Mouse (Mus musculus) kidney, postnatal 0 days (tissue): ENCODE measurements around the gene Wee2. TPM values are rescaled to one million over a fixed set of nuclear protein-coding genes. Genes with fewer than 3 reads are reported as not detected.

ENCODE experiments used
- ATAC-seq: fragments of 200-750 bp; cut with Nextera tagmentation; replicated peaks from 2 replicates; pipeline ENCODE4 v1.8.0; 2017; ENCODE audit warnings: low read depth, moderate number of reproducible peaks, moderate TSS enrichment, moderate library complexity; ENCODE audit not compliant: low FRiP score
- DNase-seq: peaks from one replicate; pipeline ENCODE4 v3.0.0-alpha.2; 2016; ENCODE audit warnings: low spot score
- H3K27ac ChIP-seq: fragments of 300-500 bp; sonication (generic); 2 replicates; pipeline ENCODE4 v1.5.1; 2014; ENCODE audit warnings: mild to moderate bottlenecking
- H3K27me3 ChIP-seq: fragments of 300-500 bp; sonication (generic); 2 replicates; pipeline ENCODE4 v1.6.1; 2014; ENCODE audit warnings: low read length, mixed read lengths; ENCODE audit not compliant: insufficient read depth
- H3K36me3 ChIP-seq: fragments of 300-500 bp; sonication (generic); 2 replicates; pipeline ENCODE4 v1.6.1; 2014; ENCODE audit warnings: low read length, mixed read lengths; ENCODE audit not compliant: insufficient read depth
- H3K4me1 ChIP-seq: fragments of 300-500 bp; sonication (generic); replicated peaks from 2 replicates; pipeline ENCODE4 v1.6.1; 2014; ENCODE audit warnings: antibody characterized with exemption, low read length, mixed read lengths; ENCODE audit not compliant: insufficient read depth
- H3K4me2 ChIP-seq: fragments of 300-500 bp; sonication (generic); 2 replicates; pipeline ENCODE4 v1.6.1; 2014; ENCODE audit warnings: mild to moderate bottlenecking, low read length, moderate library complexity, mixed read lengths
- H3K4me3 ChIP-seq: fragments of 300-500 bp; sonication (generic); replicated peaks from 2 replicates; pipeline ENCODE4 v1.5.1; 2014; ENCODE audit warnings: low read depth, low read length
- H3K9ac ChIP-seq: fragments of 300-500 bp; sonication (generic); 2 replicates; pipeline ENCODE4 v1.6.1; 2014; ENCODE audit warnings: low read depth, low read length
- H3K9me3 ChIP-seq: fragments of 300-500 bp; sonication (generic); replicated peaks from 2 replicates; pipeline ENCODE4 v1.6.1; 2016; ENCODE audit warnings: low read length, inconsistent platforms, mixed read lengths
- CTCF ChIP-seq: IDR thresholded peaks from 2 replicates; pipeline ENCODE4 v1.5.1; 2016; ENCODE audit warnings: antibody characterized with exemption, low read depth, mild to moderate bottlenecking, moderate library complexity
- WGBS: fragments of 180-500 bp; shearing (Covaris S2); extraction: QIAGEN DNeasy Blood & Tissue Kit; methylation state at CpG from one replicate; pipeline ENCODE4 v1.1.7; 2014; 5-methylcytosine and 5-hydroxymethylcytosine counted together
- polyA plus RNA-seq: library from polyadenylated mRNA; unstranded; fragments of >200 nt; fragmentation: Nextera tagmentation; extraction: Ambion mirVana; gene quantifications from 2 replicates; pipeline ENCODE4 v1.2.1, GENCODE M21; 2015

Gene Wee2
- polyA plus RNA-seq, 1 experiment from 2014 or later, result 0.04 TPM

DNA sequence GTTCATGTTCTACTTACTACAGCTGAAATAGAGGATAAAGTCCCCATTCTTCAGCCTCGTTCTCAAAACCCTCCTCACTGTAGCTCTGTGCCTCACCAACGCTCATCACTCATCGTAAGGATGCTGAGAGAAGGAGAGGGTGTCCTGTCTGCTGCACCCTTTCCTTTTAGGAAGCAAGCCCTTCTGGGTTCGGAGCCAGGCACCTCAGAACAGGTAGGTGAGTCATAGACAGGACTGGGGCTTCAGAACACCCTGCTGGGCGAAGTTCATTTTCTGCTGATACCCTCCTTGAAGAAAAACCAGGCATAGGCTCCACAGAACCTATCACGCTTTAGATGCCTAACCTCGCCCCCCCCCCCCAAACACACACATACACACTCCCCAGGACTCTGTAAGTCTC lies 11.4 kb upstream of the Wee2 start:
- WGBS, result 85% methylated on average over 7 of the region's 7 CpGs
- no peaks in the 10 kb centered on the region for H3K36me3 ChIP-seq
- no peak for DNase-seq
- H3K4me3 ChIP-seq, result no peak overlapping the region
- no peaks in the 10 kb centered on the region for H3K4me1 ChIP-seq
- TF ChIP-seq CTCF, result no peak
- no peaks in the 10 kb centered on the region for H3K27me3 ChIP-seq
- no peak overlapping the region for H3K4me2 ChIP-seq
- no peak overlapping the region for H3K27ac ChIP-seq
- H3K9ac ChIP-seq, result no peak overlapping the region
- no peaks in the 10 kb centered on the region for H3K9me3 ChIP-seq
- no peak for ATAC-seq

DNA sequence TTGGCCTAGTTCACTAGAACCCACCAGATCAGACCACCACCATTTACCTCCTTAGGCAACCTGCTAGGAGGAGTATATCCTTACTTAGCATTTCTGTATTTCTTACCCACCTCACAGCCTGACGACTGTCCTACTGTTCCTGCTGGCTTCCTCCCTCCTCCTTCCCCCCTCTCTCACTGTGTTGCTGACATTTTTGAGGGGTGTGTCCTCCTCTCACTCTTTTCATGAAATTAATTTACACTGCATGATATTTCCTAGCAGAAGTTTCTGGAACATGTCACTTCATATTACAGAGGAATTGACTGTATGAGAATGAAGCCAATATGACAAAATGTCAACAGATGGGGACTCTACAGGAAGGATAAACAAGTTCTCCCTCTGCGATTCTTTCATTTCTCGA lies 10.2 kb upstream of the Wee2 start:
- no peak for TF ChIP-seq CTCF
- Histone ChIP-seq H3K27ac (no peak overlapping the region), H3K4me2 (no peak overlapping the region), H3K9me3 (no peaks in the 10 kb centered on the region), H3K36me3 (no peaks in the 10 kb centered on the region), H3K27me3 (no peaks in the 10 kb centered on the region), H3K4me3 (no peak overlapping the region), H3K9ac (no peak overlapping the region), H3K4me1 (no peaks in the 10 kb centered on the region)
- ATAC-seq, result no peak
- WGBS, result 69% methylated on average over 3 of the region's 3 CpGs
- DNase-seq, result no peak

DNA sequence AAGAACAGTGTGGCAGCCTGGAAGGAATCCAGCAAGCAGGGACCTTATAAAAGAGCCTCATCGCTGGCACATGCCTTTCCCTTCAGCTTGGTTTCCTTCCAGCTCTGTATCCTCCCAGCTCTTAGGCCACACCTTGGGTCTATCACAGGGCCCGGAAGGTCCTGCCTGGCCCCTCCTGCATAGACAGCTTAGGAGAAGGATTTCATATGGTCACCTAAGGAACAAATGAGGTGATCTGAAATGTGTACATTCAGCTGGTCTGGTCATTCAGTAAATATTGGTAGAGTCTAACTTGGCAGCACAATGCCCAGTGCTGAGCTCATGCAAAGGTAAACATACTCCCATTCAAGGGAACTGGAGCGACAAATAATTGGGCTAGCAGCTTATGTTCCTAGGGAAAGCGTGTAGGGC lies 9.4 kb upstream of the Wee2 start:
- Histone ChIP-seq H3K4me1 (0 out of 2 replicates have a peak, but pooled peaks cover under 1% of the 10 kb centered on the region), H3K4me2 (no peak overlapping the region), H3K9me3 (no peaks in the 10 kb centered on the region), H3K36me3 (no peaks in the 10 kb centered on the region), H3K27ac (no peak overlapping the region), H3K4me3 (no peak overlapping the region), H3K9ac (no peak overlapping the region), H3K27me3 (no peaks in the 10 kb centered on the region)
- no peak for TF ChIP-seq CTCF
- 65% methylated on average over 4 of the region's 4 CpGs for WGBS
- ATAC-seq, result 0 out of 2 replicates have a peak, but pooled peaks have one; percentile 27
- no peak for DNase-seq

DNA sequence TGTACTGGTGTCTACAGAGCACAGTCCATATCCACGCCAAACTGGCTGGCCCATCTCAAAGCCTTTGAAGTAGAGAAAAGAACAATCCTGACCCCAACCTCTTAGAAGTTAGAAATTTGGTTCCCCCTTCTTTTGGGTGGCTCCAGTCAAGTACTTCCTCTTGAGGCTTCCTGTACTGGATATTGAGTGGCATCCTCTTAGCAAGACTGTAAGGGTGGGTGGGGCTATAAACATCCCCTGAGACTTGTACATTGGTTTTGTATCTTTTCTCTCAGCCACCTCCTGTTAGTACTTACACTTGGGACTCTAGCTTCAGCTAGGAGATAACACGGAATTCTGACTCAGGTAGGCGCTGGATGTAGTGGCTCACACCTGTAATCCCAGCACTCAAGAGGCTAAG lies 8.6 kb upstream of the Wee2 start:
- H3K27ac ChIP-seq, result no peak overlapping the region
- H3K27me3 ChIP-seq, result no peaks in the 10 kb centered on the region
- no peaks in the 10 kb centered on the region for H3K9me3 ChIP-seq
- 0 out of 2 replicates have a peak, but pooled peaks cover 5% of the 10 kb centered on the region for H3K4me1 ChIP-seq
- no peak for TF ChIP-seq CTCF
- H3K4me3 ChIP-seq, result no peak overlapping the region
- no peaks in the 10 kb centered on the region for H3K36me3 ChIP-seq
- H3K9ac ChIP-seq, result no peak overlapping the region
- DNase-seq (no peak), ATAC-seq (no peak)
- 92% methylated on average over 3 of the region's 3 CpGs for WGBS
- H3K4me2 ChIP-seq, result no peak overlapping the region

DNA sequence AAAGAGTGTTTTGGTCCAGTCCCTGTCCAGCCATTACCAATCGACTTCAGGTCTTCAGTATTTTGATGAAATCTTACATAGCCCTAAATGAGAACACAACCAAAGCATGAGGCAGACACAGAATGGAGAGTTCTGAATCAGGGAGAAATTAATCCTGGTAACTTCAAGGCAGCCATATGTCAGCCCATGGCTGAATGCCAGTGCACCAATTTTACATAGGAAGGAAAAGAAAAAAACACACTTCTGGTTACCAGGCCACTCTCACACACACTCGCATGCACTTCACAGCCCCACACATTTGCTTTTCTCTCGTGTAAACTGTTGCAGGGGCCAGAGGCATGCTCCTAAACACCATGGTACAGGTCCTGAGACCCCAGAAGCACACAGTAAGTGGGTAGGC lies 8.0 kb upstream of the Wee2 start:
- Histone ChIP-seq H3K4me1 (0 out of 2 replicates have a peak, but pooled peaks cover 5% of the 10 kb centered on the region), H3K9me3 (no peaks in the 10 kb centered on the region), H3K27me3 (no peaks in the 10 kb centered on the region), H3K36me3 (no peaks in the 10 kb centered on the region), H3K9ac (no peak overlapping the region), H3K4me3 (no peak overlapping the region), H3K4me2 (no peak overlapping the region), H3K27ac (no peak overlapping the region)
- TF ChIP-seq CTCF, result no peak
- ATAC-seq (no peak), DNase-seq (no peak)
- WGBS, result 76% methylated on average over 3 of the region's 3 CpGs

DNA sequence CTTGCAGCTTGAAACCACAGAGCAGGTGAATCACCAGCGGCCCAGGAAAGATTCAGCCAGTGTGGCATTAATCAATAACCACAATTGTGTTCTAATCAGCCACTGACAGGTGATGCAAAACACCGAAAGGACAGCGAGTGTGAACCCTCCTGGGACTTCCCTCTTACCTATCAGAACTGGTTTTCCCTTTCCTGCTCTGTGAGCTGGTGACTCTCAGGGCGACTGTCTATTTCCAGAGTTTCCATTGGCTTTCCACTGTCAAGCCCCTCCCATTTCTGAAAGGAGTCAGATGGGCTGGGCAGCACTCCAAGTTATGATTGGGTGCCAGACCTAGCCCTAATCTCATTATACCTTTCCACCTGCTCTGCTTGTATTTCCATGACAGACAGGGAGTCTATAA lies 7.5 kb upstream of the Wee2 start:
- H3K9me3 ChIP-seq, result no peaks in the 10 kb centered on the region
- 73% methylated on average over 4 of the region's 4 CpGs for WGBS
- no peak overlapping the region for H3K4me3 ChIP-seq
- no peak for ATAC-seq
- no peak for DNase-seq
- H3K9ac ChIP-seq, result no peak overlapping the region
- no peaks in the 10 kb centered on the region for H3K27me3 ChIP-seq
- H3K4me2 ChIP-seq, result no peak overlapping the region
- H3K4me1 ChIP-seq, result 0 out of 2 replicates have a peak, but pooled peaks cover 5% of the 10 kb centered on the region
- H3K27ac ChIP-seq, result no peak overlapping the region
- no peaks in the 10 kb centered on the region for H3K36me3 ChIP-seq
- TF ChIP-seq CTCF, result no peak

DNA sequence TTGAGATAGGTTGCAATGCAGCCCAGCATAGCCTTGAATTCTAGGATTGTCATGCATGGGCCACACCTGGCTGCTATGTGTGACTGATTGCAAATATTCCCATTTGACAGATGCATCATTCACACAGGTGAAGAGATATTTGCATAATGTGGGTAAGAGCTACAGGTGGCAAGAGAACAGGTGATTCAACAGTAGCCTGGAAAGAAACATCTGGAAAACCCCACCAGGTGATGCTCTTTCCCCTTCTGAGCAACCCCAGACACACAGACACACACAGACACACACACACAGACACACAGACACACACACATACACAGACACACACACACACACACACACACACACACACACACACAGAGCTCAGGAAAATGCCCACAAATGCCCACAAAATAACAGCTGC lies 7.1 kb upstream of the Wee2 start:
- Histone ChIP-seq H3K4me1 (0 out of 2 replicates have a peak, but pooled peaks cover 5% of the 10 kb centered on the region), H3K9me3 (no peaks in the 10 kb centered on the region), H3K4me3 (no peak overlapping the region), H3K27ac (no peak overlapping the region), H3K4me2 (no peak overlapping the region), H3K9ac (no peak overlapping the region), H3K27me3 (no peaks in the 10 kb centered on the region), H3K36me3 (no peaks in the 10 kb centered on the region)
- no peak for DNase-seq
- no peak for TF ChIP-seq CTCF
- ATAC-seq, result no peak
